Mouse (Mus musculus) hindbrain, embryonic 11.5 days (tissue): ENCODE results near the gene Gnaq. TPM values are rescaled to one million over a fixed set of nuclear protein-coding genes. Genes with fewer than 3 reads are reported as not detected.

Source experiments
- ATAC-seq: fragments of 200-750 bp; cut with Nextera tagmentation; 2 replicates; pipeline ENCODE4 v1.8.0; 2017; ENCODE audit warnings: mild to moderate bottlenecking, moderate TSS enrichment, moderate library complexity; ENCODE audit not compliant: low FRiP score
- DNase-seq: peaks from one replicate; pipeline ENCODE4 v3.0.0-alpha.2; 2015; ENCODE audit warnings: low spot score
- H3K27ac ChIP-seq: fragments of 300-500 bp; sonication (generic); 2 replicates; pipeline ENCODE4 v1.5.1; 2014; ENCODE audit warnings: mild to moderate bottlenecking, low read depth, low read length
- H3K27me3 ChIP-seq: fragments of 300-500 bp; sonication (generic); 2 replicates; pipeline ENCODE4 v1.6.1; 2014; ENCODE audit warnings: mild to moderate bottlenecking, low read length, moderate library complexity, mixed read lengths; ENCODE audit not compliant: control insufficient read depth, insufficient read depth
- H3K36me3 ChIP-seq: fragments of 300-500 bp; sonication (generic); 2 replicates; pipeline ENCODE4 v1.6.1; 2014; ENCODE audit warnings: mild to moderate bottlenecking, low read length, moderate library complexity, mixed read lengths; ENCODE audit not compliant: control insufficient read depth, insufficient read depth
- H3K4me1 ChIP-seq: fragments of 300-500 bp; sonication (generic); replicated peaks from 2 replicates; pipeline ENCODE4 v1.6.1; 2014; ENCODE audit warnings: low read length, mixed read lengths; ENCODE audit not compliant: control insufficient read depth, insufficient read depth
- H3K4me2 ChIP-seq: fragments of 300-500 bp; sonication (generic); replicated peaks from 2 replicates; pipeline ENCODE4 v1.6.1; 2014; ENCODE audit warnings: mild to moderate bottlenecking, low read depth, low read length
- H3K4me3 ChIP-seq: fragments of 300-500 bp; sonication (generic); 2 replicates; pipeline ENCODE4 v1.5.1; 2014; ENCODE audit warnings: low read depth, low read length
- H3K9ac ChIP-seq: fragments of 300-500 bp; sonication (generic); 2 replicates; pipeline ENCODE4 v1.6.1; 2014; ENCODE audit warnings: low read depth, low read length
- H3K9me3 ChIP-seq: fragments of 300-500 bp; sonication (generic); 2 replicates; pipeline ENCODE4 v1.6.1; 2016; ENCODE audit warnings: low read length; ENCODE audit not compliant: control insufficient read depth
- whole genome bisulfite sequencing: fragments of 180-500 bp; shearing (Covaris S2); extraction: QIAGEN DNeasy Blood & Tissue Kit; methylation state at CpG from one replicate; pipeline ENCODE4 v1.1.7; 2014; 5-methylcytosine and 5-hydroxymethylcytosine counted together
- polyA plus RNA-seq: library from polyadenylated mRNA; unstranded; fragments of >200 nt; fragmentation: Nextera tagmentation; extraction: Ambion mirVana; gene quantifications from 2 replicates; pipeline ENCODE4 v1.2.1, GENCODE M21; 2014

The Gnaq gene
- polyA plus RNA-seq, 1 experiment from 2014 or later = 23.2 TPM

- DNase-seq = no peak
- Histone ChIP-seq H3K27ac (no peak overlapping the region), H3K9me3 (no peaks in the 10 kb centered on the region), H3K36me3 (no peaks in the 10 kb centered on the region), H3K4me3 (no peak overlapping the region), H3K9ac (no peak overlapping the region), H3K4me1 (no peaks in the 10 kb centered on the region), H3K4me2 (no peak overlapping the region), H3K27me3 (no peaks in the 10 kb centered on the region)
- ATAC-seq = no peak
- 80% methylated on average over 10 of the region's 10 CpGs for WGBS
These were observed 154.0 kb downstream of the Gnaq start for GRCm38 (mm10) chr19:16286451-16287175.

GRCm38 (mm10) chr19:16287307-16287706 is 154.7 kb downstream of the Gnaq start:
- DNase-seq = no peak
- no peaks in the 10 kb centered on the region for H3K36me3 ChIP-seq
- no peak overlapping the region for H3K4me3 ChIP-seq
- H3K27me3 ChIP-seq = no peaks in the 10 kb centered on the region
- no peak overlapping the region for H3K9ac ChIP-seq
- no peak overlapping the region for H3K27ac ChIP-seq
- H3K4me1 ChIP-seq = no peaks in the 10 kb centered on the region
- 87% methylated on average over 4 of the region's 4 CpGs for WGBS
- no peaks in the 10 kb centered on the region for H3K9me3 ChIP-seq
- ATAC-seq = no peak
- no peak overlapping the region for H3K4me2 ChIP-seq

GRCm38 (mm10) chr19:16287971-16288370 is 155.3 kb downstream of the Gnaq start:
- Histone ChIP-seq H3K27ac (no peak overlapping the region), H3K4me1 (no peaks in the 10 kb centered on the region), H3K9me3 (no peaks in the 10 kb centered on the region), H3K4me3 (no peak overlapping the region), H3K9ac (no peak overlapping the region), H3K27me3 (no peaks in the 10 kb centered on the region), H3K36me3 (no peaks in the 10 kb centered on the region), H3K4me2 (no peak overlapping the region)
- DNase-seq (no peak), ATAC-seq (no peak)
- WGBS = 90% methylated on average over 7 of the region's 7 CpGs

- no peak overlapping the region for H3K4me2 ChIP-seq
- DNase-seq (no peak), ATAC-seq (no peak)
- no peak overlapping the region for H3K27ac ChIP-seq
- no peaks in the 10 kb centered on the region for H3K4me1 ChIP-seq
- no peaks in the 10 kb centered on the region for H3K9me3 ChIP-seq
- no peaks in the 10 kb centered on the region for H3K27me3 ChIP-seq
- WGBS = 93% methylated on average over 3 of the region's 3 CpGs
- H3K9ac ChIP-seq = no peak overlapping the region
- no peaks in the 10 kb centered on the region for H3K36me3 ChIP-seq
- no peak overlapping the region for H3K4me3 ChIP-seq
These were observed 158.5 kb downstream of the Gnaq start for GRCm38 (mm10) chr19:16291088-16291487.

- H3K27ac ChIP-seq = peak overlapping the region; percentile 49
- no peaks in the 10 kb centered on the region for H3K4me1 ChIP-seq
- H3K27me3 ChIP-seq = no peaks in the 10 kb centered on the region
- no peaks in the 10 kb centered on the region for H3K36me3 ChIP-seq
- DNase-seq (peak; percentile 14), ATAC-seq (peak; percentile 56; the same call in 1 of the 2 replicates)
- 74% methylated on average over 2 of the region's 2 CpGs for WGBS
- no peaks in the 10 kb centered on the region for H3K9me3 ChIP-seq
- H3K9ac ChIP-seq = no peak overlapping the region
- no peak overlapping the region for H3K4me2 ChIP-seq
- no peak overlapping the region for H3K4me3 ChIP-seq
These were observed 159.5 kb downstream of the Gnaq start for GRCm38 (mm10) chr19:16292056-16292608.

GRCm38 (mm10) chr19:16292978-16293377 is 160.3 kb downstream of the Gnaq start:
- Histone ChIP-seq H3K9me3 (no peaks in the 10 kb centered on the region), H3K4me3 (no peak overlapping the region), H3K9ac (no peak overlapping the region), H3K4me1 (no peaks in the 10 kb centered on the region), H3K27me3 (no peaks in the 10 kb centered on the region), H3K4me2 (no peak overlapping the region), H3K36me3 (no peaks in the 10 kb centered on the region), H3K27ac (no peak overlapping the region)
- DNase-seq (no peak), ATAC-seq (no peak)
- 94% methylated on average over 1 of the region's 1 CpGs for WGBS

- WGBS = 93% methylated on average over 4 of the region's 4 CpGs
- Histone ChIP-seq H3K36me3 (no peaks in the 10 kb centered on the region), H3K4me1 (no peaks in the 10 kb centered on the region), H3K4me3 (no peak overlapping the region), H3K9me3 (no peaks in the 10 kb centered on the region), H3K4me2 (no peak overlapping the region), H3K9ac (no peak overlapping the region), H3K27me3 (no peaks in the 10 kb centered on the region), H3K27ac (no peak overlapping the region)
- no peak for ATAC-seq
- DNase-seq = no peak
These were observed 167.8 kb downstream of the Gnaq start for GRCm38 (mm10) chr19:16300413-16300812.

- H3K4me1 ChIP-seq = no peaks in the 10 kb centered on the region
- no peak for ATAC-seq
- no peaks in the 10 kb centered on the region for H3K27me3 ChIP-seq
- 69% methylated on average over 7 of the region's 7 CpGs for WGBS
- no peak for DNase-seq
- H3K36me3 ChIP-seq = no peaks in the 10 kb centered on the region
- no peak overlapping the region for H3K4me2 ChIP-seq
- no peak overlapping the region for H3K9ac ChIP-seq
- no peaks in the 10 kb centered on the region for H3K9me3 ChIP-seq
- no peak overlapping the region for H3K4me3 ChIP-seq
- no peak overlapping the region for H3K27ac ChIP-seq
These were observed 168.7 kb downstream of the Gnaq start for GRCm38 (mm10) chr19:16301336-16301735.

GRCm38 (mm10) chr19:16309031-16309430 is 176.4 kb downstream of the Gnaq start:
- H3K36me3 ChIP-seq = no peaks in the 10 kb centered on the region
- ATAC-seq (no peak), DNase-seq (no peak)
- no peak overlapping the region for H3K4me2 ChIP-seq
- H3K27ac ChIP-seq = no peak overlapping the region
- no peaks in the 10 kb centered on the region for H3K4me1 ChIP-seq
- no peaks in the 10 kb centered on the region for H3K27me3 ChIP-seq
- H3K4me3 ChIP-seq = no peak overlapping the region
- H3K9me3 ChIP-seq = no peaks in the 10 kb centered on the region
- no peak overlapping the region for H3K9ac ChIP-seq
